14 mouse cellular contexts compared by ENCODE assay signal in genomic region chr9:42491780-42492179, GRCm38 (mm10). TPM values are rescaled to one million over a fixed set of nuclear protein-coding genes. Genes with fewer than 3 reads are reported as not detected.
DNase-seq lines count a peak whose midpoint lies in the region; ATAC-seq and TF ChIP-seq lines count a peak whose summit lies in the region.
"Had no signal": no experiment of that assay in that cellular context is flagged by ENCODE, and none has a peak within 500 bp of the region (broad histone marks: within the 10 kb centered on the region; RNA-seq: fewer than 3 reads in every experiment).

No protein-coding gene starts in this region.

- peak; percentile 87 for DNase-seq in brain, adult 2 months (ENCODE audit: low read depth, low spot score)
- DNase-seq in brain, embryonic 14.5 days (ENCODE audit: low read depth), result peak; percentile 79
- peak; percentile 84 to 92 for DNase-seq in layer of hippocampus, adult 18-20 months (ENCODE audit: low spot score in 2 of 2)
- peak; percentile 65 to 81 for DNase-seq in left cerebral cortex, postnatal 14 days (ENCODE audit: low spot score in 2 of 2)
- no peak for DNase-seq in gastrocnemius, adult 2 months
- DNase-seq in gastrocnemius, adult 8-10 months (ENCODE audit: low spot score in 2 of 2), result no peak
- DNase-seq: cerebellum, postnatal 10 days; heart, adult 18-20 months; heart, postnatal 14 days had no signal

- no peak for ATAC-seq in megakaryocyte, adult 5-6 weeks (ENCODE audit: poor library complexity, severe bottlenecking)
- ATAC-seq: inflammation-experienced regulatory T-cells, adult 6 months had no signal

- H3K27ac ChIP-seq in gastrocnemius, adult 2 months, result no peak overlapping the region
- H3K27ac ChIP-seq: kidney, postnatal 0 days; limb, embryonic 12.5 days had no signal

- TF ChIP-seq POLR2A in brain, embryonic 14.5 days (IDR thresholded peaks at IDR 0.05; ENCODE audit: borderline replicate concordance, extremely low read depth, insufficient read depth, insufficient read length, poor library complexity, severe bottlenecking), result no peak

- intact Hi-C loops in left cerebral cortex, postnatal 14 days (cut with DNase I), result no loop called here
- intact Hi-C loops in gastrocnemius, adult 2 months (cut with DNase I), result no loop called here

- no peak overlapping the region for H3K4me3 ChIP-seq in gastrocnemius, adult 2 months
- H3K4me3 ChIP-seq: erythroblast, embryonic 14.5 days; limb, embryonic 12.5 days had no signal

- TF ChIP-seq CTCF in brain, embryonic 14.5 days (IDR thresholded peaks at IDR 0.05; ENCODE audit: borderline replicate concordance, extremely low read depth, insufficient read depth, insufficient read length), result no peak
- TF ChIP-seq CTCF in gastrocnemius, adult 2 months (IDR thresholded peaks at IDR 0.05), result no peak

RNA-seq across cellular contexts. Expression of gene Tbcel, which starts 15.8 kb away (rescaled TPM):
- polyA plus RNA-seq in brain, embryonic 14.5 days (2012; rRNA removed), result 17.4 and 18.6 TPM in 2 replicates
- total RNA-seq in layer of hippocampus, adult 18-20 months (2021), result 10 to 100 TPM; 57.3 to 60.6 TPM
- 10 to 100 TPM; 47.2 to 53.8 TPM for total RNA-seq in left cerebral cortex, postnatal 14 days (2021)
- 10 to 100 TPM; 15.3 to 17.4 TPM for total RNA-seq in gastrocnemius, adult 2 months (2021)
- total RNA-seq in gastrocnemius, adult 8-10 months (2022), result 10 to 100 TPM; 15.1 to 18.0 (median 16.9) TPM
- total RNA-seq in megakaryocyte, adult 5-6 weeks (2015), result 10.1 and 10.5 TPM in 2 replicates
- total RNA-seq in megakaryocyte, adult 5-6 weeks (2017), result 13.2 and 15.0 TPM in 2 replicates

Comparison
In these comparisons a context has a peak if more than half of its experiments do, and no peak if none do; other contexts are left out.
1. DNase-seq: peak in brain, adult 2 months (single experiment), brain, embryonic 14.5 days (single experiment), layer of hippocampus, adult 18-20 months (2 of 2) and left cerebral cortex, postnatal 14 days (2 of 2); none in gastrocnemius, adult 2 months (single experiment) and gastrocnemius, adult 8-10 months (0 of 2).